Mouse (Mus musculus) left cerebral cortex, postnatal 36 days (tissue): ENCODE measurements around the gene Dusp27. TPM values are rescaled to one million over a fixed set of nuclear protein-coding genes. Genes with fewer than 3 reads are reported as not detected.

Source experiments
- DNase-seq, 2 experiments: peaks; one replicate each; pipeline ENCODE4 v3.0.0; 2021 to 2022; ENCODE audit warnings: low spot score in 2 of 2, mixed read lengths in 1 of 2
- intact Hi-C: fragments of 180-260 bp; cut with DNase I; formaldehyde crosslinking; loops from one replicate; pipeline ENCODE4 v1.15.1; 2025
- total RNA-seq, 2 experiments: library from RNA; stranded (reverse); gene quantifications; 2 replicates each; pipeline ENCODE4 v1.2.3; 2021

Gene Dusp27
- total RNA-seq, 2 experiments from 2014 or later = 0.16 to 0.17 TPM

DNA sequence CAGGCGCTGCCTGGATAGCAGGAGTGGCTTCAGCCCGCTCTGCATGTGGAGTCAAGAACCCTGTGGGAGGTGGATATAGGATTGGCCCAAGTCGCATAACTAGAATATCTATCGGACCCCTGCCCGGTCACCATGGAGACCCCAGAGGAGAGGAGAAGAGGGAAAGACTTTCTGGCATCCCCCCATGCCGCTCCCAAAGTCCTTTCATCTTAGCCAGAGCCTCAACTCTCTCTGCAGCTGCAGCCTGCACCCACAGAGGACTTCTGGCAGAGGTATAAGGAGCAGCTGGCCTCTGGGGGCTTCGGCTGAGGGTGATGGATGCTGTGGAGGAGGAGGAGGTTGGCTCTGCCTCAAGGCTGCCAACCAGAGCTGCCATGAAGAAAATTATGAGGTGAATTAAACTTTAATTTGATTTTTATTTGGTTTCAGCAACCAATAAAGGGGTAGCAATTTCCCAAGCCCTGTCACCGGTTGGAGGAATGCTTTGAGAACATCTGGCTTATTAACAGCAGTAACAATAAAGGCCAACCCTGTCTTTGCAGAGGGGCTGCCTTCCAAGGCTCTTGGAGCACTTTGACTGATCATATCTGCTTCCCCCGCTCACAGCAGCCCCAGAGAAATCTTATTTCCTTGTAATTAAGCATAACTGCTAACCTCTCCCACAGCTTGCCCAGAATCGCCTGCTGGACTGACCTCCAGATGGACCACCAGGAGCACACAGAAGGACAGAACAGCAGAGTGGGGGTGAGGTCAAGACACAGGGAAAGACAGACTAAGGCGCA is 78.5 kb downstream of the Dusp27 start:
- DNase-seq = no peak
- intact Hi-C loops = loop anchor here (5.0 kb wide), 1 partner anchor 103 kb away; no protein-coding TSS in a partner anchor

DNA sequence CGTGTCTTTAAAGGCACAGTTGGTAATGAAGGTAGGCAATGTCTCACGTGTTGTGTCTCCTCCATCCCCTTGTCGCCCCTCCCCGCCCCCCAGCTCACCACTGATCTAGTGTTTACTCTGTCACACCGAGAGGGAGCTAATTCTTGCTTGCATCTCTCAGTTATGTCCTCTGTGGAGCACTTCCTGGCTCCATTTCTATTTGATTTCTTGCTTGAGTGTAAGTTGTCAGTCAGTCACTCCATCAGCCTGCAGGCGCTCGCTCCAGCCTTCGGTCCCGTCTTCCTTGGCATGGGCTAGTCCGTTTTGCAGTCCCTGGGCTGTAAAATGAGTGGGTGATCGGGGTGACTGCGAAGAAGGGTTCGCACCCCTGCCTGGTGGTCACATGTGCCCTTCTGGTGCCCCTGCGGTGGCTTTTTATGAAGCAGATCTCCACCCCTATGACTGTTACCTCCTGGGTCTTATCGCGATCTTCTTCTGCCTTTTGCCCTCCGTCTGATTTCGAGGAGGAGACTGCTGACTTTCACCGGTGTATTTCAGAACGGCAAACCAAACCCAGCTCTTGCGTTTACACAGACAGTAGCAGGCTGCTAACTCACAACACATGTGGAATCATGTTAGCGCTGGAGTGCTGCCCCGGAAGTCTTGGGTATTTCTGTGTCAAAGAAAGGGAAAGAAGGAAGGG is 79.4 kb downstream of the Dusp27 start:
- intact Hi-C loops = loop anchor here (5.0 kb wide), 1 partner anchor 104 kb away; no protein-coding TSS in a partner anchor
- peak in 1 of 2 experiments; percentile 9 for DNase-seq

Other genes starting within 250 kb of the Dusp27 start
- gene Pou2f1, start 125.2 kb downstream of the Dusp27 start, total RNA-seq = 10 to 100 TPM; 11.3 to 22.7 TPM
- gene Gpa33, start 2.3 kb upstream of the Dusp27 start, total RNA-seq = not detected
- under 1 TPM in 1 of 2 experiments, not detected in 1; 0.52 TPM for gene Mael, start 110.8 kb upstream of the Dusp27 start, total RNA-seq
- gene Ildr2, start 126.2 kb upstream of the Dusp27 start, total RNA-seq = 100 to 1,000 TPM; 104 to 110 TPM